Mouse (Mus musculus) T-helper 2 cell (primary cell): ENCODE measurements at regions not wholly inside any gene's neighbourhood (a gene's known extent, or its start where the extent isn't known, plus 50 kb on each side); places are given as distances from the start of the nearest gene placed in this dataset.

Source experiments
- in situ Hi-C: fragments of 300-600 bp; cut with MboI, MseI; formaldehyde crosslinking; loops from one replicate; pipeline ENCODE4 v1.15.1; 2025; ENCODE audit warnings: high pct_unique_total_duplicates

DNA sequence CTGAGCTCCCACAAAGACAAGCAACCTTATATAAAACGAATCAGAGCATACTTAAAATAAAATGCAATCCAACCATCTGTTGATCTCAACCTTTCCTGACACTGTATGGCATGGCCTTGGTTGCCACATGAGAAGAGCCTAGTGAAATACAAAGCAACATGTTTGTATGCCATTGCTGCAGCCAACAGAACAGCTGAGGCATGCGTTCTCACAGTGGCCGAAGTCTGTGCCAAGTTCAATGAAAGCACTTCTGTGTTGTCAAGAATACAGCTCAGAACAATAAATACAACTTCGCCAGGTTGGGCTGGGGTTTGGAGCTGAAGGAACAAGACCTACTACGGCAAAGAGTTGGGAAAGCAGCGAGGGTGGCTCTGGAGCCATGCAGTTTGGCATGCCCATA, 872.2 kb downstream of the Epha4 start:
- in situ Hi-C loops, result no loop called here

DNA sequence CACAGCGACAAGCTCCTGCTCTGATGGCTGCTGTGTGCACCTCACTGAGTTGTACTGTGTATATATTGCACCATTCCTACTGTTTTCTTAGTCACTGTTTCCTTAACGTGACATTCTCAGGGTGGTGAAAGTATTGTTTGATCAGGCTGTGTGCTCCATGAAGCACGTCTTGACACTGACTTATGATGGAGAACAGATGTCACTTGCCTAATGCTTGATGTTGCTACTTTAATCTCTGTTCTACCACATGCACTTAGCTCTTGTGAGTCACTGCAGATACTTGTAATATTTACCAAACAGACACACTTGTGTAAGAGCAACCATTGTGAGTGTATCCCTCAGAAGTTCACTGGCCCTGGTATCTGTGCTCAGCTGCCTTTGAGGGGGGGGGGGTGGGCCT, 870.0 kb downstream of the Epha4 start:
- in situ Hi-C loops, result no loop called here

DNA sequence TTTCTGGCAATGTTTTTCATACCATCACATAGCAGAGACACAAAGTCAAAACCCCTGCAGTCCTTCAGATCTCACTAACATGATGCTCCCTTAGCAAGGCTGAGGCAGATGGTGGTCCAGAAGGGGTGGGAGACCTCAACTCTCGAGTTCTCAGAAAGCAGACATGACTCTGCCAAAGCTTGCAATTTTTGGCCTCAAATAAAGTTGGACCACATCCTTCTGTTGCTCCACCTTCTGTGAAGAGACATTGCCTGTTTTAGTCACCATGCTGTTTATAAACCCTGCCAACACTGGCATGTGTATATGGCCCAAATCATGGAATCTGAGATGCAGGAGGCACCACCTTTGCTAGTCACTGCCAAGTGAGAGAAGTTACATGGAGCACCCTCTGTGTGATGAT, 860.1 kb downstream of the Epha4 start:
- in situ Hi-C loops, result no loop called here

DNA sequence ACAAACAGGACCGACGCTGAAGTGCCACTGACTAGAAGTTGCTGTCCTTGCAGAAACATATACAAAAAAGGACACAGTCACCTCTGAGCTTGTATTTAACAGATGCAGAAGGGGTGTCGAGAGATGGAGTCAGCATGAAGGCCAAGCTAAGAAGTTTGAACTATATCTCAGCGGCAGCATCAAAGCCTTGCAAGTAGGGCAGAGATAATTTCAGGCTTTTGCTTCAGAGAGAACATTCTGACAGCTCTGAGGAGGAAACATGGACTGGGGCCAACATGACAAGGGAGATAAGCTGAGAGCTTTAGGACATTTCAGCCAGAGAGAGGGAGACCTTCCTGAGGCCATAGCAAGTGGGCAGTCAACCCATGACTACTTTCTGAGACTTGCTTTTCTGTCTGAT, 856.7 kb downstream of the Epha4 start:
- in situ Hi-C loops, result no loop called here

DNA sequence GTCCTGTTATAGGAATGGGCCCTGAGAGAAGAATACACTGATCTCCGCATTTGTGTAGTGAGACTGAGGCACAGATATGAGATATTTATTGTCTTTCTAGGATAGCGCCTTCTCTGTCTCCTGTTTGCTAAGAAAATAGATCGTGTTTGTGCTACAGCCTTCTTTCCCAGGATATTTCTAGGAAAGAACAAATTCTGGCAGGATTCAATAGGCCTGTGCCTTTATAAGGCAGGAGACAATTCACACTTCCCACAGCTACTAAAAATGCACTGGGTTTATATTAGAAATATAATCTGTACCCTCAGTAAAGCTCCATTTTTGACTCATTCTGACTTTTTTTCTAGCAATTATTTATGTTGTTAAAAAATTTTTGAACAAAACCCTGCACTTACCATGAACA, 854.7 kb downstream of the Epha4 start:
- in situ Hi-C loops, result no loop called here

GRCm38 (mm10) chr1:76664381-76664780, 850.5 kb downstream of the Epha4 start:
- in situ Hi-C loops, result no loop called here

- in situ Hi-C loops, result no loop called here
Measured at GRCm38 (mm10) chr1:76676836-76677235, 838.1 kb downstream of the Epha4 start.

DNA sequence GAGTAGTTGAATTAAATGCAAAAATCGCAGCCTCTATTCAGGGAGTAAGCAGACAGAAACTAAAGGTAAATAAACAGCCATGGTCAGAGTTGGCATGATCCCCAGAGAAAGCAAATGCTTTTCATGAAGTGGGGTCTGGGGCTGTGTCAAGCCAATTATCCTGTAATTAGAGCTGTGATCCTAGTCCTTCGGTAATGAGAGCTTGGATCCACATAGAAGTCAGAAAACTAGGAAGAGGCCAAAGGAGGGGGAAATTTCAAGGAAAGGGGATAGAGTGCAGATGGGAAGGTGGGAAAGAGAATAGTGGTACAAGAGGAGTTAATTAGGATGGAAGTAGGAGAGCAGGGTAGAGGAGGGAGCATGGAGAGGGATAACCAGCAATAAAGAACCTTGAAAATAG, 809.3 kb downstream of the Epha4 start:
- in situ Hi-C loops, result no loop called here

DNA sequence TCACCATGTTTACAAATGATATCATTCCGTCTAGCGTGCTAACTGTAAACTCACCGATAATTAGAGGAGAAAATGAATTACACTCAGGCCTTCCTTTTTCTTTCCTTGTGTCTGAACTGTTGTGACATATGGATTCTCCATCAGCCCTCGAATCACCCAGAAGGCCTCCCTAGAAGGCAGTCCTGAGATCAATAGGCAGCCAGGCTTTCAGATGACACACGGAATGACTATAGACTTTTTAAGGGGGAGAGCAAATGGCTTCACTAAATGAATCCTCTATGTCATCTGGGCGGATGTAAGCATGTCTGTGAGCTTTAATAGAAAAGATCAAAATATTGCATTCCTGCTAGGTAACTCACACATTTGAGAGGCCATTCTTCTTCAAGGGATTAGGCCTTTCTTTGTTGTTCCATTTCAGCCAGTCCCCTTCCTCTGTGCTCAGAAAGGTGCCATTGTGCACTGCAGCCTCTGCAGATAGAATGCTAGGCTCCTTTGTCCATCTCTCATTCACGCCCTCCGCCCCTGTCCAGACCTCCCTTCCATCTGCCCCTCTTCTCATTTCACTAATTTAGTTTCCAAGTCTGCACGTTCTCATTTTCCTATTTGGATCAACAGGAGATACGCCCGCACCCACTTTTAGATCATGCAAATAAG, 797.1 kb downstream of the Epha4 start:
- in situ Hi-C loops, result loop anchor here (10.0 kb wide), 1 partner anchor 603 kb away; no protein-coding TSS in a partner anchor

DNA sequence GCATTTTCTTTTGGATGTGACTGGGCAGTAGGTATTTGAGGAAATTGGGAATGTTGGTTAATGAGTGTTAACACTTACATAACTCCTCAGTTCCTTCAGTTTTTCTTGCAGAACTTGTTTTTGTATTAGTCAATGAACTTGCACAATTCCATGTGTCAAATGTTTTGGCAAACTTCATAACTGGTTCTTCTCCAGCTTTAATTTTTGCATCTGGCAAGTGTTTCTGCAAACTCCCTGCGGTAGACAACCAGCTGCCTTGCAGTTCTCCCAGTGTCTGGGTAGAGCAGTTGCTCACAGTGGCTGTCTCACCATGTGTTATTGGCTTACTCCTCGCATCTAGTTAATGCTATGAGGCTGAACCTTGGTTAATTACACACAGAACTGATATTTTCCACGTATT, 790.4 kb downstream of the Epha4 start:
- in situ Hi-C loops, result no loop called here

DNA sequence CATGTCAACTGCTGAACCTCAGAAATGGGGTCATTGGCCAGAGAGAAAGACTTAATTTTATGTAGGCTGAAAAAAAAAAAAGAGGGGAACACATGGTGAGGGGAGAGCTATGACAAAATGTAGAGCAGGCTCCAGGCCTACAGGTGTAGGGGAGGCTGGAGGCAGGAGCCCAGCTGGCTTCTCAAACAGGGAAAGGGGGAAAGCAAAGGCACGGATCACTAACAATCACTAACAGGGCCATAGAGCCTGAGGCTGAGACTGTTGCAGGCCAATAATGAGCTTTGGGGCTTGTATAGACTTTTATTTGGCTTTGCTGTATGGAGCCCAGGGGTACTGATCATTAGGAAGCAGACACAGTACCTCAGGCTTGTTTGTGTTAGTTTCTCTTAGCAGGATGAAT, 777.9 kb downstream of the Epha4 start:
- in situ Hi-C loops, result no loop called here

DNA sequence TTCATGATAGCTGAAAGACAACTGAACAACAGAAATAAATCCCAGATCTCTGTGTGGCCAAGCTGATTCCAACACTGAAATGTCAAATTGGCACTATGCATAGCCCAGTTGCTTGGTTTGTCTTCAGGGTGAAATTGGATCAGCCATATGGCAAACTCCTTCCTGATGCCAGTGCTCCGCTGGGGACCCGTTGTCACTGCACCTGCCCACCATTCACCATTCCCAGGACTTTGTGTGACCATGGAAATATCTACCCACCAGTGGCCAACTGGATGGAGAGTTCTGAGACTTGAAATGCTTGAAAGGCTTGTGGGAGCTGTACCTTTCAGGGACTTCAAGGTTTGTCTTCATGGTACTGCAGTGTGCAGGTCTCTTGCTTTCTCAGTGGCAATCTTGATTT, 777.2 kb downstream of the Epha4 start:
- in situ Hi-C loops, result no loop called here

- in situ Hi-C loops, result no loop called here
Measured at GRCm38 (mm10) chr1:76772694-76773093, 742.2 kb downstream of the Epha4 start.

DNA sequence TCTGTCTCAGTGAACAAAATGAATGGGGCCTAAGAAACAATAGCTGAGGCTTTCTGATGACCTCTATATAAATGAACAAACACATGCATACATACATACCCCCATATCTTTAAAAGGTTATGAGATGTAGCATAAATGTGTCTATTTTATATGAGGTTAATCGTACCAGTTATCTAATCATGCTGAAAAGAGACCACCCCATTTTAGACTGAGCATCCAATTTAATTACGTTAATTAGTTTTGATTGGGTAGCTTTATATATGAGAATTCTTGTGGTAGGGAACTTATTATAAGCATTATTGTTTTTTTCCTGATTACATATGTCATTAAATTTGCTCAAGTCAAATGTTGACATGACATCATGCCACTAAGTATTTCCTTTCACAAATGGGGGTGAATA, 728.0 kb downstream of the Epha4 start:
- in situ Hi-C loops, result no loop called here

DNA sequence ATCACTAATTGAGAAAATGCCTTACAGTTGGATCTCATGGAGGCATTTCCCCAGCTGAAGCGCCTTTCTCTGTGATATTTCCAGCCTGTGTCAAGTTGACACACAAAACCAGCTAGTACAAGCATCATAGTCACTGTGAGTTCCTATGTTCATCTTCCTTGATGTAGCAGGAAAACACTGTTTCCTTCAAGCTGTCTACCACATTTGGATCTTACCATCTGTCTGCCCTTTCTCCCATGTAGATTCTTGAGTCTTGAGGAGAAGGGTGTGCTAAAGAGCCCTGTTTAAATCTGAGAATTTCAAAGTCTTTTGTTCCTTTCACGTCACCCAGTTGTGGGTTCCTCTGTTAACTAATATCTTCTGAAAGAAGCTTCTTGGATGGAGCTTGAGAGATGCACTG, 721.5 kb downstream of the Epha4 start:
- in situ Hi-C loops, result no loop called here

GRCm38 (mm10) chr1:76819906-76820305, 695.0 kb downstream of the Epha4 start:
- in situ Hi-C loops, result no loop called here

DNA sequence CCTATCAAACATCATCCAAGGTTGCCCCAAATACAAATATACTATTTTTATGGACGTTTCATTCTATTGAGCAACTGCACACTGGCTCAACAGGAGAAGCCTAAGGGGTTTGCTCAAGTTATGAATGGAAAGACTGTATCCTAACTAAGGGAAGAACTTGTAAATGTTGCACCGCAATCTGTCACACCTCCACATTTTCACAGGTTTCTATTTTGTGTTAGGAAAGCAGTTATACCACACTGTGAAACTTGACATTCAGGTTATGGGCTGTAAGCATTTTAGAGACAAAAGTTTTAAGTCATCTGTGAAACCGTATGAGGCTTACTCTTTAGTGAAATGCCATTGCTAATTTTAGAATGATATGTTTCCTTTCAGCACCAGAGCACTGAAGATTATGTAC, 693.3 kb downstream of the Epha4 start:
- in situ Hi-C loops, result no loop called here

DNA sequence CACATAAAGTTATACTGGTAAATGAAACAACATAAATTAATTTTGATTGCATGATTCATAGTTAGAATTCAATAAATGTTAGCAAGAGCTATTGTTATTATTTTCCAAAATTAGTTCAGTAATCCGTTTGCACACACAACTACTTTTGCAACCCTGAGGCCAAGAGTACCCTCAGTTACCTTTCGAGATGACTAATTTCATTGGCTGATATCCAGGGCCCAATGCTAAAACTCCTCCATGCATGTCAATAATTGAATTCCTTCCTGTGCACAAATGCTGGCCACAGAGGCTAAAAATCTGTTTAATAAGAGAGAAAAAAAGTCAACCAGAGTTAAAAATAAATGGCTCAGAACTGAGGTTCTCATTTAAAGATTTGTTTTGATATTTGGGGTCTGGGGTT, 685.2 kb downstream of the Epha4 start:
- in situ Hi-C loops, result no loop called here

- in situ Hi-C loops, result no loop called here
Measured at GRCm38 (mm10) chr1:76832311-76832710, 682.6 kb downstream of the Epha4 start.

- in situ Hi-C loops, result no loop called here
Measured at GRCm38 (mm10) chr1:76835028-76835683, 679.7 kb downstream of the Epha4 start.

- in situ Hi-C loops, result no loop called here
Measured at GRCm38 (mm10) chr1:76849346-76849745, 665.5 kb downstream of the Epha4 start.

DNA sequence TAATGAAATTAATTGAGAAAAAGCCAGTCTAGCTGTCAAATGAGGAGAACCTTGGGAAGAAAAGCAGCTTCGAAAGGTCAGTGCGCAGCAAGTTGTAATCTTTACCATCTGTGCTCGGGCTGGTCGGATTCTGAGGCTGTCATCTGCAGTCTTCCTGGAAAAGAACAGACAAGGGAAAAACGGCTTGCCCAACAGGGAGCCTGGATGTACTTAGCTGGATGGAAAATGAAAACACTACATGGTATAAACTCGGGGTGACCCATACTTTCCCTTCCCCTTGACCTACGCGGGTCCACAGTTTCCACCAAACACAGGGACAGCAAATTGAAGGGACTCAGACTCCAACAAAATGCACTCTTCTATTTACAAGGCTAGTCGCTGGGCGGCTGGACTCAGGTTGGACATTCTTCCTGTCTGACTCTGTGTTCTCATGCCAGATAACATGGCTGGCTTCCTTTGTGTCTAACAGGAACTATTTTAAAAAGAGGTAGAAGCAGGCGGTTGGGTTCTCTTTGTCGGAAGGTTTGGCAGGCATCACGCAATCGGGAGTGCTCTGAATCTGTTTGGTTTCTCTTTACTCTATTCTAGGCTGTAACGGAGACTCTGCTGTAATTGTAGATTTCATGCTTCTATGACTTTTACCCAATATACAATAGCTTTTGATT, 648.5 kb downstream of the Epha4 start:
- in situ Hi-C loops, result no loop called here

- in situ Hi-C loops, result no loop called here
Measured at GRCm38 (mm10) chr1:76873207-76873606, 641.7 kb downstream of the Epha4 start.
